Mouse (Mus musculus): ENCODE data around the gene Lbhd1.
"Not testable (repeated sequence)": the region's sequence is repeated elsewhere in the genome, so short reads cannot be mapped to it uniquely, and the experiment has no call there.

Gene Lbhd1

GRCm38 (mm10) chr19:8883616-8884015 lies at the start of gene Lbhd1, which contains the start of gene Gm49403:
Gene Lbhd1, plus strand, starts transcription at chr19:8883732.
Gene Gm49403, plus strand, starts transcription at chr19:8883930.
- no peak for DNase-seq (ENCODE audit: inconsistent ontology term)

GRCm38 (mm10) chr19:8836327-8836726 lies 47.2 kb upstream of the Lbhd1 start:
- DNase-seq (ENCODE audit: inconsistent ontology term), result not testable (repeated sequence)

- DNase-seq (ENCODE audit: inconsistent ontology term), result peak; percentile 88
Observed at GRCm38 (mm10) chr19:8837251-8837791, 46.2 kb upstream of the Lbhd1 start, which contains the start of gene Bscl2. Gene Bscl2, plus strand, starts transcription at chr19:8837467.

- no peak for DNase-seq (ENCODE audit: inconsistent ontology term)
Observed at GRCm38 (mm10) chr19:8838041-8838730, 45.3 kb upstream of the Lbhd1 start.

- DNase-seq (ENCODE audit: inconsistent ontology term), result no peak
Observed at GRCm38 (mm10) chr19:8839103-8839907, 44.2 kb upstream of the Lbhd1 start, which contains the start of gene Gng3. Gene Gng3, minus strand, starts transcription at chr19:8839194.

- DNase-seq (ENCODE audit: inconsistent ontology term), result peak; percentile 75
Observed at GRCm38 (mm10) chr19:8839908-8840791, 43.4 kb upstream of the Lbhd1 start.

GRCm38 (mm10) chr19:8841012-8841411 lies 42.5 kb upstream of the Lbhd1 start:
- no peak for DNase-seq (ENCODE audit: inconsistent ontology term)

- DNase-seq (ENCODE audit: inconsistent ontology term), result no peak
Observed at GRCm38 (mm10) chr19:8842961-8843360, 40.6 kb upstream of the Lbhd1 start.

- DNase-seq (ENCODE audit: inconsistent ontology term), result peak; percentile 68
Observed at GRCm38 (mm10) chr19:8844371-8845129, 39.0 kb upstream of the Lbhd1 start.

- DNase-seq (ENCODE audit: inconsistent ontology term), result no peak
Observed at GRCm38 (mm10) chr19:8848356-8848755, 35.2 kb upstream of the Lbhd1 start.

- DNase-seq (ENCODE audit: inconsistent ontology term), result peak; percentile 88
Observed at GRCm38 (mm10) chr19:8850402-8850901, 33.1 kb upstream of the Lbhd1 start, which contains the start of gene Lrrn4cl. Gene Lrrn4cl, plus strand, starts transcription at chr19:8850768.

GRCm38 (mm10) chr19:8851639-8852038 lies 31.9 kb upstream of the Lbhd1 start:
- no peak for DNase-seq (ENCODE audit: inconsistent ontology term)

GRCm38 (mm10) chr19:8852236-8852928 lies 31.1 kb upstream of the Lbhd1 start:
- no peak for DNase-seq (ENCODE audit: inconsistent ontology term)

GRCm38 (mm10) chr19:8853117-8853516 lies 30.4 kb upstream of the Lbhd1 start:
- no peak for DNase-seq (ENCODE audit: inconsistent ontology term)

GRCm38 (mm10) chr19:8857689-8858088 lies 25.8 kb upstream of the Lbhd1 start:
- no peak for DNase-seq (ENCODE audit: inconsistent ontology term)

- no peak for DNase-seq (ENCODE audit: inconsistent ontology term)
Observed at GRCm38 (mm10) chr19:8859018-8859417, 24.5 kb upstream of the Lbhd1 start.

- no peak for DNase-seq (ENCODE audit: inconsistent ontology term)
Observed at GRCm38 (mm10) chr19:8864265-8864664, 19.3 kb upstream of the Lbhd1 start.

GRCm38 (mm10) chr19:8870381-8870780 lies 13.2 kb upstream of the Lbhd1 start:
- not testable (repeated sequence) for DNase-seq (ENCODE audit: inconsistent ontology term)

- DNase-seq (ENCODE audit: inconsistent ontology term), result no peak
Observed at GRCm38 (mm10) chr19:8870838-8871237, 12.7 kb upstream of the Lbhd1 start.

Data from Muller cell, postnatal 12 days (primary cell).